Mouse (Mus musculus): ENCODE measurements at regions not wholly inside any gene's neighbourhood (a gene's known extent, or its start where the extent isn't known, plus 50 kb on each side); places are given as distances from the start of the nearest gene placed in this dataset.

DNA sequence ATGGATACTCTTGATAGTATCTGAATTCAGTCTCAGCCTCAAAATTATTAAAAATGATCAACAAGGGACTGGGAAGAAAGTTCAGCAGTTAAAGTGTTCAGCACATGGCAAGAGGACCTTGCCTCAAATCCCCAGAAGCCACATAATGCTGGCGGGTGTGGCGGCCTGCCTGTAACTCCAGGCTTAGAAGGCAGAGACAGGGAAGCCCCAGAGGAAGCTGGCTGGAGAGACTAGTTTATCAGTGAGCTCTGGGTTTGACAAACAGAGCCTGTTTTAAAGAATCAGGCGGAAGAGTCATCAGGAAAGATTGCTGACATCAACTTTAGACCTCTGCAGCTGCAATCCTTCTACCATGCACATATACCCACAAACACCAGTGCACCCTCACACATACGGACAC, 52.1 kb upstream of the Fyn start:
- H3K4me3 ChIP-seq (ENCODE audit: low read depth, low read length), result no peak overlapping the region
- no peak for ATAC-seq
- 80% methylated on average over 4 of the region's 4 CpGs for WGBS

DNA sequence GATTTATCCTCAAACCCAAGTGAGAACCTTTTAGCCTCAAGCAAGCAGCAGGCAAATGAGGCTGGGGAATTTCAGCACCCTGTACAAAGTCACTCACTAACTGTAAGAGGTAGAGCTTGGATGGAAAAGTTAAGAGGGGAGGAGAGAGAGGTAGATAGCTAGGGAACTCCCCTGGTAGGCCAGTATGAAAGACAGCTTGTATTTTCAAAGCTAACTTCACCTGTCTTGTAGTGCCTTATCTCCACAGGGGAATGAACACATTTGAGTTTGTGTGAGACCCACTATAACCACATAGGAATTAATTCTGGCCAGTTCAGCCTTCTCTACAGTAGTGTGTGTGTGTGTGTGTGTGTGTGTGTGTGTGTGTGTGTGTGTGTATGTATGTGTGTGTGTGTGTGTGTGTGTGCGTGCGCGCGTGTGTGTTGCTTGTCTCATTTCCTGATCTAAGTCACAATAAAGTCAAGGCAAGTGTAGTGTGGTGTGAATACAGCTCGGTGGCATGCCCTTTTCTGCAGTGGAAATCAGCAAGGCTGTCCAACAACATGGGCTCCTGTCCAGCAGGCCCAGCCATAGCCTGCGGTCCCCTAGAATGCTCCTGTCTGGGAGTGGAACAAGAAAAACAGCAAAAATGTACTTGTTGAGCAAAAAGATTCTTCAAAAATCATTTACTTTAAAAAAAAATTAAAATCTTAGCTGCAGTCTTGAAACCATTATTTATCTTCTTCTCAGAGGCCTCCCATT, 53.1 kb upstream of the Fyn start:
- Histone ChIP-seq H3K36me3 (ENCODE audit: control insufficient read depth, insufficient read depth, low read length) (no peaks in the 10 kb centered on the region), H3K27ac (ENCODE audit: low read depth, low read length) (no peak overlapping the region), H3K4me2 (ENCODE audit: low read length) (no peak overlapping the region), H3K27me3 (replicated peaks; ENCODE audit: control insufficient read depth, insufficient read depth, low read length) (no peaks in the 10 kb centered on the region), H3K4me1 (ENCODE audit: control insufficient read depth, insufficient read depth, low read length) (peaks cover 2% of the 10 kb centered on the region; the same call in 1 of the 2 replicates), H3K4me3 (ENCODE audit: low read depth, low read length) (no peak overlapping the region), H3K9me3 (replicated peaks; ENCODE audit: control insufficient read depth, low read length) (no peaks in the 10 kb centered on the region), H3K9ac (ENCODE audit: low read length) (no peak overlapping the region)
- 88% methylated on average over 6 of the region's 6 CpGs for WGBS
- no peak for ATAC-seq
- DNase-seq (ENCODE audit: low spot score), result no peak

More for the DNA sequence above, 52.1 kb upstream of the Fyn start:
- Histone ChIP-seq H3K27ac (ENCODE audit: low read depth, low read length) (no peak overlapping the region), H3K9me3 (replicated peaks; ENCODE audit: control insufficient read depth, low read length) (no peaks in the 10 kb centered on the region), H3K4me2 (ENCODE audit: low read length) (no peak overlapping the region), H3K36me3 (ENCODE audit: control insufficient read depth, insufficient read depth, low read length) (no peaks in the 10 kb centered on the region), H3K9ac (ENCODE audit: low read length) (no peak overlapping the region), H3K27me3 (replicated peaks; ENCODE audit: control insufficient read depth, insufficient read depth, low read length) (no peaks in the 10 kb centered on the region), H3K4me1 (ENCODE audit: control insufficient read depth, insufficient read depth, low read length) (peaks cover 6% of the 10 kb centered on the region; the same call in 1 of the 2 replicates)
- no peak for DNase-seq (ENCODE audit: low spot score)

- Histone ChIP-seq H3K4me2 (ENCODE audit: low read length) (no peak overlapping the region), H3K9ac (ENCODE audit: low read length) (no peak overlapping the region), H3K27me3 (replicated peaks; ENCODE audit: control insufficient read depth, insufficient read depth, low read length) (no peaks in the 10 kb centered on the region), H3K4me3 (ENCODE audit: low read depth, low read length) (no peak overlapping the region), H3K9me3 (replicated peaks; ENCODE audit: control insufficient read depth, low read length) (no peaks in the 10 kb centered on the region), H3K4me1 (ENCODE audit: control insufficient read depth, insufficient read depth, low read length) (no peaks in the 10 kb centered on the region), H3K27ac (ENCODE audit: low read depth, low read length) (no peak overlapping the region), H3K36me3 (ENCODE audit: control insufficient read depth, insufficient read depth, low read length) (no peaks in the 10 kb centered on the region)
- DNase-seq (ENCODE audit: low spot score) (no peak), ATAC-seq (no peak)
- 90% methylated on average over 1 of the region's 1 CpGs for WGBS
These were observed 57.2 kb upstream of the Fyn start for GRCm38 (mm10) chr10:39311501-39311900.

GRCm38 (mm10) chr10:39308535-39308934, 60.1 kb upstream of the Fyn start:
- WGBS, result 79% methylated on average over 1 of the region's 1 CpGs
- Histone ChIP-seq H3K4me3 (ENCODE audit: low read depth, low read length) (no peak overlapping the region), H3K36me3 (ENCODE audit: control insufficient read depth, insufficient read depth, low read length) (no peaks in the 10 kb centered on the region), H3K9ac (ENCODE audit: low read length) (no peak overlapping the region), H3K4me2 (ENCODE audit: low read length) (no peak overlapping the region), H3K27me3 (replicated peaks; ENCODE audit: control insufficient read depth, insufficient read depth, low read length) (no peaks in the 10 kb centered on the region), H3K9me3 (replicated peaks; ENCODE audit: control insufficient read depth, low read length) (no peaks in the 10 kb centered on the region), H3K27ac (ENCODE audit: low read depth, low read length) (no peak overlapping the region), H3K4me1 (ENCODE audit: control insufficient read depth, insufficient read depth, low read length) (no peaks in the 10 kb centered on the region)
- DNase-seq (ENCODE audit: low spot score), result no peak
- no peak for ATAC-seq

DNA sequence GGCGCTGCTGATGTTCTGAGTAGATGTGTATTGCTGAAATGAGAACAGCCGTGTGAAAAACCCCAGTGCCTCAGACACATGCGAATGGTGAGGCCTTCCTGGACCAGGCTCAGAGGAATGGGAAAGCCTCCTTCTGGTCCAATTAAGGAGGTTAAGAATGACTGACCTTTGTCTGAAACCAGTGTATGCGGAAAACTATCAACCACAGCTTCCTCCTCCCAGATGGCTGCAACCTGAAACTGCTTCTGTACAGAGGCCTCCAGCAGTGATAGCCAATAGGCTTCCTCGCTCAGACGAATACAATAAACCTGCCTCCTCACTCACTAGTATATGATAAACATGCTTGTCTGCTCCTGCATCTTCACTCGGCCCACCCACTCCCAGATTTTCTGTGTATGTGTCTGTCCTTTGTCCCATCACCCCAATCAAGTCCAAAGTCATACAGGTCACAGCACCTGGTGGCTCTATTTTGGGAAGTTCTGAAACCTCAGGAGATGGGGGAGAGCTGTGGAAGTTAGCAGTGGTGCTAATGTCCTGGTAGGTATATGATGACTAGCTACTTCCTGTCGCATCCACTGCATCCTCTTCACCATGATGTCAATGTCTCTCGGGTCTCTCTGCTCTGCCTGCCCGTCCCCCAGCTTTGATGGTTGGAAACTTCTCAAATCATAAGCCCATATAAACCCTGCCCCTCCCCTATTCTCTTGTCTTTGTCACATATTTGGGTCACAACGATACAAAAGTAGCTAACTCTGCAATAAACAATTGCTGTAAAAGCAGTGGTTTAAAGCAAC, 75.8 kb upstream of the Fyn start:
- Histone ChIP-seq H3K4me2 (ENCODE audit: low read length) (no peak overlapping the region), H3K9ac (ENCODE audit: low read length) (no peak overlapping the region), H3K9me3 (replicated peaks; ENCODE audit: control insufficient read depth, low read length) (no peaks in the 10 kb centered on the region), H3K27me3 (replicated peaks; ENCODE audit: control insufficient read depth, insufficient read depth, low read length) (no peaks in the 10 kb centered on the region), H3K4me3 (ENCODE audit: low read depth, low read length) (no peak overlapping the region), H3K4me1 (ENCODE audit: control insufficient read depth, insufficient read depth, low read length) (peaks cover 35% of the 10 kb centered on the region), H3K36me3 (ENCODE audit: control insufficient read depth, insufficient read depth, low read length) (no peaks in the 10 kb centered on the region), H3K27ac (ENCODE audit: low read depth, low read length) (no peak overlapping the region)
- DNase-seq (ENCODE audit: low spot score), result no peak
- no peak for ATAC-seq
- 70% methylated on average over 11 of the region's 11 CpGs for WGBS

GRCm38 (mm10) chr10:39291747-39292198, 76.9 kb upstream of the Fyn start:
- peak overlapping the region; percentile 65 for H3K27ac ChIP-seq (ENCODE audit: low read depth, low read length)
- ATAC-seq (peak; percentile 69), DNase-seq (ENCODE audit: low spot score) (peak; percentile 70)
- no peaks in the 10 kb centered on the region for H3K36me3 ChIP-seq (ENCODE audit: control insufficient read depth, insufficient read depth, low read length)
- no peak overlapping the region for H3K4me2 ChIP-seq (ENCODE audit: low read length)
- no peak overlapping the region for H3K9ac ChIP-seq (ENCODE audit: low read length)
- H3K4me3 ChIP-seq (ENCODE audit: low read depth, low read length), result no peak overlapping the region
- H3K4me1 ChIP-seq (ENCODE audit: control insufficient read depth, insufficient read depth, low read length), result peaks cover 35% of the 10 kb centered on the region
- 56% methylated on average over 9 of the region's 9 CpGs for WGBS
- H3K9me3 ChIP-seq (replicated peaks; ENCODE audit: control insufficient read depth, low read length), result no peaks in the 10 kb centered on the region
- H3K27me3 ChIP-seq (replicated peaks; ENCODE audit: control insufficient read depth, insufficient read depth, low read length), result no peaks in the 10 kb centered on the region

DNA sequence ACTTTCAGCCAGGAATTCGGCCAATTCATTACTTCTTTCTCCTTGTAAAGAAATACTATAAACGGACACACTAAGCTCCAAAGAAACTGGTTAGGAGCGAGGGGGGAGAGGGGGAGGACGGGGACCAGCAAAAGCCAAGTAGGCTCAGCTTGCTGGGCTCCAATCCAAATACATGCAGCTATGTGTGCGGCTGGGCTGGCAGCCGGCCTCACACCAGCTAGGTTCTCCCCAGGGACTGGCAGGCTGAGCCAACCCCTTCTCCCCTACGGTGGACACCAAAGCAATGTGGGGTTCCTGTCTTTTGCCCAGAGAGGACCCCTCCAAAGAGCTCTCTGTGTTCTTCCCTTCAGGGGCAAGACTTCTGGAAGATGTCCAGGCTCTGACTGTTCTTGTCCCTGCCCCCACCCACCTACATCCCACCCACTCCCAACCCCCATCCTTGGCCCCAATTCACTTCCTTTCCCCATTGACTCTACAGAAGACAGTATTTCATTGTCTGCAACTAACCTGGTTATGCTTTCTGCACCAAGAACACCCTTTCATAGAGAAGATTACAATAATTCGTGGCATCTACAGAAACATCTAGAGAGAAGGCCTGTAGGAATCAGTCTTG, 77.4 kb upstream of the Fyn start:
- Histone ChIP-seq H3K4me2 (ENCODE audit: low read length) (no peak overlapping the region), H3K9ac (ENCODE audit: low read length) (no peak overlapping the region)

GRCm38 (mm10) chr10:39290245-39290644, 78.4 kb upstream of the Fyn start:
- no peak overlapping the region for H3K4me2 ChIP-seq (ENCODE audit: low read length)
- H3K27ac ChIP-seq (ENCODE audit: low read depth, low read length), result peak overlapping the region; percentile 64
- H3K36me3 ChIP-seq (ENCODE audit: control insufficient read depth, insufficient read depth, low read length), result no peaks in the 10 kb centered on the region
- ATAC-seq (peak; percentile 50), DNase-seq (ENCODE audit: low spot score) (peak; percentile 63)
- H3K9me3 ChIP-seq (replicated peaks; ENCODE audit: control insufficient read depth, low read length), result no peaks in the 10 kb centered on the region
- H3K4me1 ChIP-seq (ENCODE audit: control insufficient read depth, insufficient read depth, low read length), result peaks cover 35% of the 10 kb centered on the region
- no peaks in the 10 kb centered on the region for H3K27me3 ChIP-seq (replicated peaks; ENCODE audit: control insufficient read depth, insufficient read depth, low read length)
- H3K4me3 ChIP-seq (ENCODE audit: low read depth, low read length), result no peak overlapping the region
- WGBS, result 5% methylated on average over 1 of the region's 1 CpGs
- no peak overlapping the region for H3K9ac ChIP-seq (ENCODE audit: low read length)

More for the DNA sequence above, 77.4 kb upstream of the Fyn start:
- H3K27ac ChIP-seq (ENCODE audit: low read depth, low read length), result peak overlapping the region; percentile 65
- ATAC-seq, result peak; percentile 91
- no peaks in the 10 kb centered on the region for H3K27me3 ChIP-seq (replicated peaks; ENCODE audit: control insufficient read depth, insufficient read depth, low read length)
- H3K4me1 ChIP-seq (ENCODE audit: control insufficient read depth, insufficient read depth, low read length), result peaks cover 35% of the 10 kb centered on the region
- no peak overlapping the region for H3K4me3 ChIP-seq (ENCODE audit: low read depth, low read length)
- no peaks in the 10 kb centered on the region for H3K36me3 ChIP-seq (ENCODE audit: control insufficient read depth, insufficient read depth, low read length)
- WGBS, result 18% methylated on average over 8 of the region's 8 CpGs
- no peaks in the 10 kb centered on the region for H3K9me3 ChIP-seq (replicated peaks; ENCODE audit: control insufficient read depth, low read length)
- peak; percentile 93 for DNase-seq (ENCODE audit: low spot score)
